Mouse (Mus musculus) liver, embryonic 16.5 days (tissue): ENCODE measurements around the gene Olfr672. TPM values are rescaled to one million over a fixed set of nuclear protein-coding genes. Genes with fewer than 3 reads are reported as not detected.
"Not testable (repeated sequence)": the region's sequence is repeated elsewhere in the genome, so short reads cannot be mapped to it uniquely, and the experiment has no call there.

Experiments
- ATAC-seq: fragments of 200-750 bp; cut with Nextera tagmentation; 2 replicates; pipeline ENCODE4 v1.8.0; 2017; ENCODE audit warnings: low read depth, mild to moderate bottlenecking, moderate number of reproducible peaks, moderate library complexity
- H3K27ac ChIP-seq: fragments of 300-500 bp; sonication (generic); 2 replicates; pipeline ENCODE4 v1.5.1; 2014; ENCODE audit warnings: mild to moderate bottlenecking, low read length
- H3K27me3 ChIP-seq: fragments of 300-500 bp; sonication (generic); 2 replicates; pipeline ENCODE4 v1.6.1; 2014; ENCODE audit warnings: low read depth, low read length, mixed read lengths; ENCODE audit not compliant: control insufficient read depth, insufficient read depth
- H3K36me3 ChIP-seq: fragments of 300-500 bp; sonication (generic); 2 replicates; pipeline ENCODE4 v1.6.1; 2014; ENCODE audit warnings: mild to moderate bottlenecking; ENCODE audit not compliant: control insufficient read depth, insufficient read depth
- H3K4me1 ChIP-seq: fragments of 300-500 bp; sonication (generic); 2 replicates; pipeline ENCODE4 v1.6.1; 2014; ENCODE audit warnings: low read depth, low read length, mixed read lengths; ENCODE audit not compliant: control insufficient read depth
- H3K4me2 ChIP-seq: fragments of 300-500 bp; sonication (generic); 2 replicates; pipeline ENCODE4 v1.6.1; 2014; ENCODE audit warnings: low read depth, low read length, mixed read lengths
- H3K4me3 ChIP-seq: fragments of 300-500 bp; sonication (generic); 2 replicates; pipeline ENCODE4 v1.5.1; 2014; ENCODE audit warnings: low read depth, mild to moderate bottlenecking, low read length
- H3K9ac ChIP-seq: fragments of 300-500 bp; sonication (generic); 2 replicates; pipeline ENCODE4 v1.6.1; 2014; ENCODE audit warnings: low read depth, low read length
- H3K9me3 ChIP-seq: fragments of 300-500 bp; sonication (generic); replicated peaks from 2 replicates; pipeline ENCODE4 v1.6.1; 2016; ENCODE audit warnings: low read length; ENCODE audit not compliant: control insufficient read depth
- WGBS: fragments of 180-500 bp; shearing (Covaris S2); extraction: QIAGEN DNeasy Blood & Tissue Kit; methylation state at CpG from one replicate; pipeline ENCODE4 v1.1.7; 2014; ENCODE audit not compliant: insufficient replicate concordance; 5-methylcytosine and 5-hydroxymethylcytosine counted together
- polyA plus RNA-seq: library from polyadenylated mRNA; unstranded; fragments of >200 nt; fragmentation: Nextera tagmentation; extraction: Ambion mirVana; gene quantifications from 2 replicates; pipeline ENCODE4 v1.2.1, GENCODE M21; 2015

Olfr672 gene
- not detected in 2 replicates for polyA plus RNA-seq

GRCm38 (mm10) chr7:105001929-105002328, at the start of gene Olfr672:
Gene Olfr672, minus strand, starts transcription at chr7:105002029.
- H3K27ac ChIP-seq = no peak within 1 kb of the TSS
- no peak for ATAC-seq
- H3K36me3 ChIP-seq = no peaks in the 10 kb centered on the region
- H3K9me3 ChIP-seq = no peaks in the 10 kb centered on the region
- H3K9ac ChIP-seq = no peak within 1 kb of the TSS
- H3K27me3 ChIP-seq = no peaks in the 10 kb centered on the region
- no peak within 1 kb of the TSS for H3K4me2 ChIP-seq
- H3K4me3 ChIP-seq = no peak within 1 kb of the TSS
- H3K4me1 ChIP-seq = no peaks in the 10 kb centered on the region

- not testable (repeated sequence) for H3K4me3 ChIP-seq, H3K36me3 ChIP-seq, H3K4me2 ChIP-seq, ATAC-seq, H3K27me3 ChIP-seq, H3K4me1 ChIP-seq, H3K27ac ChIP-seq, H3K9ac ChIP-seq, H3K9me3 ChIP-seq
- WGBS = 38% methylated on average over 5 of the region's 5 CpGs
Observed at GRCm38 (mm10) chr7:105033836-105034235, 32.0 kb upstream of the Olfr672 start.

DNA sequence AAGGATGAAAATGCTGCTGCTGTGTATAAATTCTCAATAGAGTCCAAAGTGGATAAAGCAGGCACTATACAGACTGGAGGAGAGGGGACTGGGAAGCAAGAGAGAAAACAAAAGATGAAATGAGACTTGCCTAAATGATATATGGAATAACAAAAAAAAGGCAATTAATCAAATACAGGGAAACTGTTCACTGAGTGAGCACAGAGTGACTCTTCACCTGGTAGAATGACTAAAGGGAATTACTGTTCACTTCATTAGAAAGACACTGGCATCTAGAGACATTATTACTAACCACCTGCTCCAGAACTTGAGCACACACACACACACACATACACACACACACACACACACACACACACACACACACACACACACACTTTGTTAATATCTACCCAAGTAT, 30.6 kb upstream of the Olfr672 start, which contains the start of gene Olfr676:
Gene Olfr676, plus strand, starts transcription at position 301 of the 400 bp plus-strand sequence.
- Histone ChIP-seq H3K4me1 (no peaks in the 10 kb centered on the region), H3K9ac (no peak within 1 kb of the TSS), H3K36me3 (no peaks in the 10 kb centered on the region), H3K4me2 (no peak within 1 kb of the TSS), H3K27ac (no peak within 1 kb of the TSS), H3K27me3 (no peaks in the 10 kb centered on the region), H3K4me3 (no peak within 1 kb of the TSS), H3K9me3 (no peaks in the 10 kb centered on the region)
- ATAC-seq = no peak

GRCm38 (mm10) chr7:105028360-105028759, 26.5 kb upstream of the Olfr672 start, which contains the start of gene Olfr675:
Gene Olfr675, minus strand, starts transcription at chr7:105028460.
- Histone ChIP-seq H3K27me3 (no peaks in the 10 kb centered on the region), H3K27ac (no peak within 1 kb of the TSS), H3K4me1 (no peaks in the 10 kb centered on the region), H3K9me3 (no peaks in the 10 kb centered on the region), H3K9ac (no peak within 1 kb of the TSS), H3K36me3 (no peaks in the 10 kb centered on the region), H3K4me2 (no peak within 1 kb of the TSS), H3K4me3 (no peak within 1 kb of the TSS)
- WGBS = 39% methylated on average over 1 of the region's 1 CpGs
- ATAC-seq = no peak

DNA sequence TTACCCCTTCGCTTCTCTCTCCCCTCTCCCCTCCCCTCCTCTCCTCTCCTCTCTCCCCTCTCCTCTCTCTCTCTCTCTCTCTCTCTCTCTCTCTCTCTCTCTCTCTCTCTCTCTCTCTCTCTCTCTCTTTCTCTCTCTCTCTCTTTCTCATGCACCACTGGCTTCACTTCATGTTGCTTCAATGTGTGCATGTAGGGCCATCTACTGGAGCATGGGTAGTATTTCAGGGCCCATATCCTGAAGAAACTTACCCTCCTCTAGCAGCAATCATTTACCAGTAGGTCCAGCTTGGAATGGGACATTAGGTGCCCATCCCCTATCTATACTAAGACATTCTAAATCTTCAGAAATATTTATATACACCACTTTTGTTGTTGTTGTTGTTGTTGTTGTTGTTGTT, 20.7 kb upstream of the Olfr672 start:
- ATAC-seq = no peak
- Histone ChIP-seq H3K4me1 (no peaks in the 10 kb centered on the region), H3K36me3 (no peaks in the 10 kb centered on the region), H3K27me3 (no peaks in the 10 kb centered on the region), H3K4me2 (no peak overlapping the region), H3K4me3 (no peak overlapping the region), H3K9ac (no peak overlapping the region), H3K9me3 (no peaks in the 10 kb centered on the region), H3K27ac (no peak overlapping the region)
- WGBS = 50% methylated on average over 1 of the region's 1 CpGs

DNA sequence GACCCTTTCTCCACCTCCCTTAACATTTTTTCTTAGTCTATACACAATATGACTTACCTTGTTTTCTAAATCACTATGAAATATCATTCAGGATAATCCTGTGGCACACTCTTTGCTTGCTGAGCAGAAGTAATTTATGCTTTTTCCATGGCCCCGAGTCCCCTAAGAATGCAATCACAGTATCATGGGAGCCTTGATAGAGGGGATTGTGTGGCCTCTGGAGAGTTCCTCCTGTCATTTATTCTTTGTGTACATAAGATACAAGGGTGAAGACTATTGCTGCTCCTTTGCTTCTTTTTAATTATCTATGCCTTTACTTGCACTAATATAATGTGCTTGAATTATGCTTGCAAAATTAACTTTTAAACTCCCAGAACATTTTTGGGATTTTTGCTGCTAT, 22.8 kb downstream of the Olfr672 start, which contains the start of gene Olfr671:
Gene Olfr671, minus strand, starts transcription at position 101 of the 400 bp plus-strand sequence.
- Histone ChIP-seq H3K27me3 (no peaks in the 10 kb centered on the region), H3K4me2 (no peak within 1 kb of the TSS), H3K4me1 (no peaks in the 10 kb centered on the region), H3K9me3 (no peaks in the 10 kb centered on the region), H3K36me3 (no peaks in the 10 kb centered on the region), H3K4me3 (no peak within 1 kb of the TSS), H3K27ac (no peak within 1 kb of the TSS), H3K9ac (no peak within 1 kb of the TSS)
- 54% methylated on average over 1 of the region's 1 CpGs for WGBS
- no peak for ATAC-seq

- H3K36me3 ChIP-seq, H3K27me3 ChIP-seq, H3K9ac ChIP-seq, ATAC-seq, H3K4me2 ChIP-seq, H3K4me1 ChIP-seq, H3K4me3 ChIP-seq, H3K27ac ChIP-seq, H3K9me3 ChIP-seq: not testable (repeated sequence)
- 39% methylated on average over 2 of the region's 2 CpGs for WGBS
Observed at GRCm38 (mm10) chr7:104972507-104972906, 29.3 kb downstream of the Olfr672 start.

GRCm38 (mm10) chr7:104962520-104962919, 39.3 kb downstream of the Olfr672 start, which contains the start of gene Olfr670:
Gene Olfr670, minus strand, starts transcription at chr7:104962620.
- Histone ChIP-seq H3K27me3 (no peaks in the 10 kb centered on the region), H3K4me2 (no peak within 1 kb of the TSS), H3K9ac (no peak within 1 kb of the TSS), H3K4me1 (no peaks in the 10 kb centered on the region), H3K27ac (no peak within 1 kb of the TSS), H3K9me3 (no peaks in the 10 kb centered on the region), H3K36me3 (no peaks in the 10 kb centered on the region), H3K4me3 (no peak within 1 kb of the TSS)
- ATAC-seq = no peak
- WGBS = 48% methylated on average over 1 of the region's 1 CpGs

- not testable (repeated sequence) for H3K27me3 ChIP-seq, H3K9ac ChIP-seq, H3K27ac ChIP-seq, H3K4me1 ChIP-seq, H3K4me2 ChIP-seq, H3K4me3 ChIP-seq, H3K9me3 ChIP-seq, H3K36me3 ChIP-seq
- WGBS = 79% methylated on average over 16 of the region's 16 CpGs
- ATAC-seq = peak; percentile 47; the same call in 1 of the 2 replicates
Observed at GRCm38 (mm10) chr7:104950234-104950633, 51.6 kb downstream of the Olfr672 start.
